Mouse (Mus musculus) naive thymus-derived CD4-positive, alpha-beta T cell, adult 2 months (primary cell): ENCODE results near the gene Acoxl.
A peak's percentile ranks its signal among the peaks of the same experiment; 100 is the strongest.
"Not testable (repeated sequence)": the region's sequence is repeated elsewhere in the genome, so short reads cannot be mapped to it uniquely, and the experiment has no call there.

ENCODE experiments used
- DNase-seq: peaks from one replicate; pipeline ENCODE4 v3.0.0-alpha.2; 2011; ENCODE audit warnings: low read depth

Gene Acoxl

DNA sequence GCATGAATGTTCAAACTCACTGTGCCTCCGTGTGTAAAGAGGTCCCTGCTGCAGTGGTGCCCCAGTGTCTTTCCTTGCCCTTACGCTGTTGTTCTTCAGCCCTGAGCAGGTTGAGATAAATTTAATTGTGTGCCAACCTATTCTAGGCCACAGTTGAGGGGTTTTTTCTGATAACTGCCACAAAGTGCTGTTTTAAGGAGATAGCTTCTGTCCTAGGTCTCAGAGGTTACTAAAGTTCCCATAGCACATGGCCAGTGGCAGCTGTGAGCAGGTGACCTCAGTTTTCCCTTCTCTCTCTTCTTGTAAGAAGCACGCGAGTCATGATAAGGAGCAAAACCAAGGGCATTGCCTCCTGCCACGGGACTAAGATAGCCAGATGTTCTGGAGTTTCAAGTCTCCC, 245.9 kb downstream of the Acoxl start:
- no peak for DNase-seq

DNA sequence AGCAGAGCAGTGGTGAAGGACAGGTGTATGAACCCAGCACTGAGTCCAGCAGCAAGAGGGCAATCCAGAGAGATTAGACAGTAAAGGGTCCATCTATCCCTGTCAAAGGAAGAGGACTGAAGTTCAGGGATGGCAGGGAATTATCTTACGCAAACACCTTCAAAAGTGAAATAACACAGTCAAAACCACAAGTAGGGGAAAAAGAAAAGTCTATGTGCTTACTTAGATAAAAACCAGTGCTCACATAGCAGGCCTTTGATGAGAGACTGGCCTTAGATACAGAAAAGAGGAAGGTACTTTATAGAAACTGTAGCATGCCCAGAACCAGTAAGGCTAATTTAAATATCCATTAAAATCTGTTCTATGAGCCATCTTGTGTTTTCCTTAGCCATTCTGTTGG, 246.8 kb downstream of the Acoxl start:
- DNase-seq, result no peak

DNA sequence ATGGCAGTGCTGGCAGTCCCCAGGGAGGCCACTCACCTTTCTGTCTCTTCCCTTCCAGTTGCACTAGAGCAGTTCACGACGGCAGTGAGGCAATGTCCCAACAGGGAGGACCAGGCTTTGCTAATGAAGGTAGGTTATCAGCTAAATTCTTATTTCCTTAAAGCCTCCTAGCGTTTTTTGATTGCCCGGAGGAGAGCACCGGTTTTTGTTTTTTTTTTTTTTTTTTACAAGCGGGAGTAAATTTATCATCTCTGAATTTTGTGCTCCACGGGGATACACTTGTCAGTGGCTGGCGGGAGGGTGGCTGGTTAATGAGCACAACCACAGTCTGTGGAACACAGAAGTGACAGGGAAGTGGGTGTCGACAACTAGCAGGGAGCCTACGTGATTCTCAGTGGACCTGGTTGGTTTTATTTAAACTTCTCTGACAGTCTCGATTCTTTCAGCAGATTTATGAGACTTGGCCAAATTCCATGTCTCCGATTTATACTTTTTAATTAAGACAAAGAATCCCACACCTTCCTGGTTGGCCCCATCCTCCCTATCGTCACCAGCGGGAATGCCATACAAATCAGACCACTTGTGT, 247.7 kb downstream of the Acoxl start:
- DNase-seq, result no peak

- DNase-seq, result peak; percentile 72
Observed at GRCm38 (mm10) chr2:128086996-128087526, 248.4 kb downstream of the Acoxl start.

- peak; percentile 62 for DNase-seq
Observed at GRCm38 (mm10) chr2:128087798-128088545, 249.3 kb downstream of the Acoxl start.

- peak; percentile 61 for DNase-seq
Observed at GRCm38 (mm10) chr2:128090283-128090885, 251.7 kb downstream of the Acoxl start.

- peak; percentile 57 for DNase-seq
Observed at GRCm38 (mm10) chr2:128091431-128092369, 253.0 kb downstream of the Acoxl start.

DNA sequence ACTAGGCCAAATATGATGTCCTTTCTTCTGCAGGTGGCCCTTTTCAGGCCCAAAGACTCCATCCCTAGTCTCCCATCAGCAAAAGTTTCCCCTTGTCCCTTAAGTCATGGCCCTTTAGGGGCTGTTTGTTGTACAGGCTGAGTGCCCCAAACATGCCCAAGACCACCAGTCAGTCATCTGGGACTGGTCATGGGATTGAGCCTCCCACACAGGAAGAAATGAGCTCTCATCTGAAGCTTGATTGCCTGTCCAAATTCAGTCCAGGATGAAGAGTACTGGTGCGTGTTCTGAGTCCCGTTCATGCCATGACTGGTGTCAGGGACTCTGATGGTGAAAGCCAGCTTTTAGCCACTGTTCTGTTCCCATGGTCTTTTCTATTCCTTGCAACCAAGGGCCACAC, 253.8 kb downstream of the Acoxl start:
- DNase-seq, result no peak

- no peak for DNase-seq
Observed at GRCm38 (mm10) chr2:128094196-128094595, 255.5 kb downstream of the Acoxl start.

GRCm38 (mm10) chr2:128094602-128095001, 255.9 kb downstream of the Acoxl start:
- no peak for DNase-seq

GRCm38 (mm10) chr2:128095270-128095669, 256.6 kb downstream of the Acoxl start:
- no peak for DNase-seq

DNA sequence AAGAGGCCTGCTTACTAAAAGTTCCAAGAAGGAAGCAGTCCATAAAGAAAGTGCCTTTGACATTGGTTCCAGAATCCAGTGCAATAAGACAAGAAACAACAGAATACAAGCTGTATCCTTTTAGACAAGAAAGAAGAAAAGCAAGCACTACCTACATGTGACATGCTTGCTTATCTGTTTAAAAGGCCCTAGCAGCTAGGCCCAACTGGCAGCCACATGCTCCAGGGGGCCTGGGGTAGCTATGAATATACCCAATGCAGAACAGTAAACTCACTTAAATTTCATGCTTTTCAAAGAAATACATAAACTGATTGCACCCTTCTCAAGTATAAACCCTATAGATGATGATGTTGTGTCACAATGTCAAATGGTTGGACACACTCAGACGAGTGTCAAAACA, 257.4 kb downstream of the Acoxl start:
- no peak for DNase-seq

DNA sequence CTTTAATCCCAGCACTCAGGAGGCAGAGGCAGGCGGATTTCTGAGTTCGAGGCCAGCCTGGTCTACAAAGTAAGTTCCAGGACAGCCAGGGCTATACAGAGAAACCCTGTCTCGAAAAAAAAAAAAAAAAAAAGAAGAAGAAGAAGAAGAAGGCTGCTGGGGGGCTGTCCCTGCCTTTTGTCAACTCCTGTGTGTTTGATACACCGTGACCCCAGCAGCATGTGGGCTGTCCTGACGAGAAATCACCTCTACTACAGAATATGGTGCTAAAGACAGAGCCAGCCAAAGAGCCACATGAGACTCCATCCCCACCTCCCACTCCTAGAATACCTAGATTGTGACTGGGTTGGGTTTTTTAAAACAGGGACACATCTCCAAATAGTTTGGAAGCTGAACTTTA, 259.4 kb downstream of the Acoxl start:
- DNase-seq, result not testable (repeated sequence)

DNA sequence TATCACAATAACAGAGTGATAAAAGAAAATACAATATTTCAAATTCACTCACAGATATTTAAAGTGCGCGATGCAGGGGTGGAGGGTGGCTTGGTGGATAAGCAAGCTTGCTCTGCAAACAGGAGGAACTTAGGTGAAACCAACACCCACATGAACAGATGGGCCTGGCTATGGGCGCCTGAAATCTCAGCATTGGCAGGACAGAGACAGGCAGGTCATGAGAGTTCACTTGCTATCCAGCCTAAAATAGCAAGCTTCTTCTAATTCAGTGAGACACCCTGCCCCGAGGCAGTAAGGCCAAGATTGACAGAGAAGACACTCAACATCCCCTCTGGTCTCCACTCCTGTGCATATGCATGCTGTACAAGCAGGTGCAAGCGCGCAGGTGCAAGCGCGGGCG, 263.4 kb downstream of the Acoxl start:
- DNase-seq, result no peak

- DNase-seq, result no peak
Observed at GRCm38 (mm10) chr2:128104815-128105214, 266.1 kb downstream of the Acoxl start.

GRCm38 (mm10) chr2:128105651-128106050, 267.0 kb downstream of the Acoxl start:
- no peak for DNase-seq

DNA sequence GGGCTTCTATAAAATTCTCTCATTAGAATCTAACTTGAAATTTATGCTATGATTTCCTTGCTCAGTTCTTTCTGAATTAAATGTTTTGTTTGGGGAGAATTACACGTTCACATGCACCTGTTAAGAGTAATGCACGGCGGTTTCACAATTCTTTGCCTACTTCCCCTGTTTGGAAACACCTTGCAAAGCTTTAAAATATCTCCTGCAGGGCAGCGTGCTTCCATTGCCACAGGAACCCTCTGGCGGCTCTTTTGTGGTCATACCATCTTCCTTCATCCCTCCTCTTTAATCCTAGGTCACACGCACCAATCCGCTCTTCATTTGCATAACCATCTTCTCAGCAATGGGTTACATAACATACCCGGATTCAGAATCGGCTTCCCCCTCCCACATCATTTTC, 272.9 kb downstream of the Acoxl start:
- no peak for DNase-seq

GRCm38 (mm10) chr2:128114621-128115020, 275.9 kb downstream of the Acoxl start:
- no peak for DNase-seq

DNA sequence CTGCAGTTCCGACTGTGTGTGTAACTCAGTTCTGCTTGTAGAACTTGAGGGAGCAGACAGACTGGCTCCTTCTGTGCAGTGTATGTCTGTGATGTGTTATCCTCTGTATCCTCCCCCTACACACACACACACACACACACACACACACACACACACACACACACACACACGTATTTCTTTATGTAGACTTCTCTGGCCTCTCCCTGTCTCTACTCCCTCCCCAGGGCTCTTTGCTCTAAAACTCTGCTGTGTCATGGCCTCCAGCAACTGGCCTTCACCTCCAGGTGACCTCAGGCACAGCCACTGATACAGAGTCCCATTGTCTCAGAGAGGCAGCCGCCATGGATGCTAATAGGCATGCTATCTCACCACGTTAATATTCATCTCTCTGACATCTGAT, 276.9 kb downstream of the Acoxl start:
- no peak for DNase-seq

DNA sequence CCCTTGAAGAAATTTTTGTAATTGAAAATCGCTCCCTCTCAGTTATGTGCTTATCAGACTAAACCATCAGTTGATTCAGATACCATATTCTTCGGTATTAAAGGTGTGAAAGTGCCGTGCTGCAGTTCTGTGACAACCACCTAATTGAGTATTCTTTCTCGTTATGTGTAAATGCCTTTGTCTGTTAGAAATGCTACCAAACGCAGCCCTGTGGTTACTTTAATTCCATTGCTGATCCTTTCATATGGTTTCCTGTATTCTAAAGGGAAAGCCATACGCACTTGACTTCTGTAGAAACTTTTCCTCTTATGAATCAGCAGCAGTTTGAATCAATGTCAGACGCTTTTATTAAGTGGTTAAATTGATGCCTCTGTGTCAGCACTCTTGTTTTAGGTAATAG, 278.9 kb downstream of the Acoxl start:
- peak; percentile 40 for DNase-seq

GRCm38 (mm10) chr2:128118971-128119370, 280.3 kb downstream of the Acoxl start:
- no peak for DNase-seq

- peak; percentile 82 for DNase-seq
Observed at GRCm38 (mm10) chr2:128122491-128122890, 283.8 kb downstream of the Acoxl start.
